Mouse (Mus musculus): Measurements from ENCODE around the gene Casc3.

DNA sequence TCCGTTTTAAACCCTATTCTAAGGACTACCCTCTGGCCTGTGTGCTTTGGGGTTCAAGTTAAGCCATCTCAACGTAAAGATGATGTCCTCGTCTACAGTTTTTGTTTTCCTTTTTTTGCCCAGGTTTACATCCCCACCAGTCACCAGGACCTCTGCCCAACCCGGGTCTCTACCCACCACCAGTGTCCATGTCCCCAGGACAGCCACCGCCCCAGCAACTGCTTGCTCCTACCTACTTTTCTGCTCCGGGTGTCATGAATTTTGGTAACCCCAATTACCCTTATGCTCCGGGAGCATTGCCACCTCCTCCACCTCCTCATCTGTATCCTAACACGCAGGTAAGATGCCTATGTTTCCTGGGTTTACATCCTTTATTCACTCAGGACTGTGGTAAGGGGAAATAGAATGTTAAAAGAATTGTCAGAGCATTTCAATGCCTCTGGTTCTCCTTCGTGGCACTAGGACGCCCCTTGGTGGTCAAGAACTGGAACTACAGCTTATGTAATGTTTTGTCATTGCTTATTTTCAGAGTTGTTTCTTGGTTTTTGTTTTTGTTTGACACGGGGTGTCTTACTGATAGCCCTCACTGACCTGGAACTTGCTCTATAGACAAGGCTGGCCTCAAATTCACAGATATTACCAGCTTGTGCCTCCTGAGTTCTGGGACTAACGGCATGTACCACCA, 24.5 kb downstream of the Casc3 start:
- TF ChIP-seq CTCF (IDR thresholded peaks at IDR 0.05; ENCODE audit: extremely low read depth, insufficient read length, insufficient replicate concordance, low read depth, low read length) (no peak), POLR2A (IDR thresholded peaks at IDR 0.05; ENCODE audit: low read depth, low read length) (no peak)

All from small intestine, adult 2 months (tissue).